Mouse (Mus musculus) left cerebral cortex, adult 11 months (tissue): ENCODE results near the gene Mgam.
"Not testable (repeated sequence)": the region's sequence is repeated elsewhere in the genome, so short reads cannot be mapped to it uniquely, and the experiment has no call there.

Experiments
- DNase-seq: peaks from one replicate; pipeline ENCODE4 v3.0.0; 2022; ENCODE audit warnings: low spot score

Mgam gene

DNA sequence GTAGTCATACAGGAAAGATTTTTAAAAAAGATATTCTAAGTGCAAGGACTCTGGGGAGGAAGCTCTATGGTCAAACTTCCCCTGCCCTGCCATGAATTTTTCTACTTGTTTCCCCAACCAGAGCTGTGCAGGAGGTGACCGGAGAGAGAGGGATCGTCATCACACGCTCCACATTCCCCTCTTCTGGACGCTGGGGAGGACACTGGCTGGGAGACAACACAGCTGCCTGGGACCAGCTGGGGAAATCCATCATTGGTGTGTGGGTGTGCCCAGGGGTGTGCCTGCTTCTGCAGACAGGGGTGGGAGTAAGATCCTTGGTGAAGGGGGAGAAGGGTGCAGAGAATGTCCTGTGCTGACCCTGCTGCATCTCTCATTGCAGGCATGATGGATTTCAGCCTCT lies 99.9 kb downstream of the Mgam start:
- not testable (repeated sequence) for DNase-seq

DNA sequence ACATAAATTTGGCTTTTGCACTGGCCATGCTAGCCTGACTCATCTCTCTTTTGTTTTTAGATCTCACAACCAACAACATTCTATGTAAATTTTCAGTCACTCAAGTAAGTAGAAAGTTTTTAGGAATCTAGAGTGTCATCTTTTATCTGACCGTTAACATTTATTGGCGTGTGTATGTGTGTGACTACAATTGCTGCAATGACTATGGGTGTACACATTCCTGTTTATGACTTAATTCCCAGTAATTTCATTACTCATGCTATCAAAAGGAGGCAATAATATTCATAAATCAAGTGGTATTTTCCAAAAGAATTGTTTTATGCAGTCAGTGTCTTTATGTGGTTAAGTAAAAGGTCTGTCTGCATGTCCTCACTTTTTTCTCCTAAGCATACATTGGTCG lies 110.9 kb downstream of the Mgam start:
- no peak for DNase-seq

DNA sequence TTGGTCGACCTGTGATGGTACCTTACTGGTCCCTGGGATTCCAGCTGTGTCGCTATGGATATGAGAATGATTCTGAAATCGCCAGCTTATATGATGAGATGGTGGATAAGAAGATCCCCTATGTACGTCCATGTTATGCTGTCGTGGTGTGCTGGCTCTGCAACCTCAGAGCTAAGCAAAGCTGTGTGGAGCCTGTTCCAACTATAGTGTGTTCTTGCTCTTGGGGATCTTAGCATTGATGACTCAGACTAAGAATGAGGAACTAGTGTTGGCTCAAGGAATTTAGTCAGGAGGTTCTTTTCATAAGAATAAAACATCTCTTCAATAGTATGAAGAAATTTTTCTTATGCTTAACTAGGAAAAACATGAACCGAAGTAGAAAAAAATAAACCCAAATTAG lies 120.4 kb downstream of the Mgam start:
- DNase-seq, result not testable (repeated sequence)

DNA sequence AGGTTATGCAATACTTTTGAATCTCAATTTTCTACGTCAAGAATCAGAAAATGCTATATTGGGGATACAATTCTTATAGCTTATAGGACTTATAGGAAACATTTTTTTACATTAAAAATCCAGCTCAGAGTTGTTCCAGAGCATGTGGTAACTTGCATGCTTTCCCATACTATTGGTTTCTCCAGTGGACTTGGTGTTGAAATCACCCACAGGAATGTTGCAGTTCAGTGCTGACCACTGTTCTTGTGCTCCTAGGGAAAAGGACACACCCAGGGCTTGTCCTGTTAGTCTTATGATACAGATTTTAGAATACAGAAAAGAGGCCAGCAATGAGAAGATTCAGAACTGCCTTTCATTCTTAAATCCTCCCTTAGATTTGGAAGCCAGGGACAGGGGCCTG lies 127.3 kb downstream of the Mgam start:
- DNase-seq, result no peak

DNA sequence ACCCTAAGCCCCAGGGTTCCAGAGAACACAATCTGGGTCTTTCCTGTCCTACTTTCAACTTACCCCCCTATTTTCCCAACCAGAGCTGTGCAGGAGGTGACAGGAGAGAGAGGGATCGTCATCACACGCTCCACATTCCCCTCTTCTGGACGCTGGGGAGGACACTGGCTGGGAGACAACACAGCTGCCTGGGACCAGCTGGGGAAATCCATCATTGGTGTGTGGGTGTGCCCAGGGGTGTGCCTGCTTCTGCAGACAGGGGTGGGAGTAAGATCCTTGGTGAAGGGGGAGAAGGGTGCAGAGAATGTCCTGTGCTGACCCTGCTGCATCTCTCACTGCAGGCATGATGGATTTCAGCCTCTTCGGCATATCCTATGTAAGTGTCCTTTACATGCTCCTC lies 128.7 kb downstream of the Mgam start:
- not testable (repeated sequence) for DNase-seq

DNA sequence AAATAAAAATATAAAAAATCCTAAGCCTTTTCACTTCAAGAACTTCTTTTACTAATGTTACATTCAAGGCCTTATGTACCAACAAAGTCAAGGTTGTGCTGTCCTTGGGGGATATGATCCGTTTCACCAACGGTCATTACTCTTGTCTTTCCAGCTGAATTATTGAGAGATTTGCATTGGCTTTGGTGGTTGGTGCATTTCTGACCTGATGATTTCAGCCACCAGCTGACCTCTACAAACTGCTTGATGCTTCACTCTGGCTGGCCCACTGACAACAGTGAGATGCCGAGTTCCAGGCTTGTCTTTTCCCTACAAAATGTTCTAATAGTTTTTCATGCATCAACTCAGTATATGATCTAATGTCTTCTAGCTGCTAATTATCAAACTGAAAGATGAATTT lies 146.0 kb downstream of the Mgam start:
- no peak for DNase-seq

DNA sequence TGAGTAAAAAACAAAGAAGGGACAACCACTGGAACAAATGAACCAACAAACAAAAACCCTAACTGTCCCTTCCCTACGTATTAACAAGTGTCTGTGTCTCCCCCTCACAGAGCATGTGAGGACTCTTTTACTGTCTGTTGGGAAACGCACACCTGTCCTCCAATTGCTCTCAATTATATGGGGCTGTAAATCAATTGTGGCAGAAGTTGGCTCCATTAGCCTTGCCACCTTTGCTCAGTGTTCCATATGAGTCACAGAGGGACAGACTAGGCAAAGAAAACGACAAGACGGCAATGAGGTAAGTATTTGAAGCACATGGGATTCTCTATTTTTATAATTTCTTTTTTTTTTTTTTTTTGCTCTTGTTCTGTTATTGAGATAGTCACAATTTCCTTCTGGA lies 149.8 kb downstream of the Mgam start:
- DNase-seq, result no peak

DNA sequence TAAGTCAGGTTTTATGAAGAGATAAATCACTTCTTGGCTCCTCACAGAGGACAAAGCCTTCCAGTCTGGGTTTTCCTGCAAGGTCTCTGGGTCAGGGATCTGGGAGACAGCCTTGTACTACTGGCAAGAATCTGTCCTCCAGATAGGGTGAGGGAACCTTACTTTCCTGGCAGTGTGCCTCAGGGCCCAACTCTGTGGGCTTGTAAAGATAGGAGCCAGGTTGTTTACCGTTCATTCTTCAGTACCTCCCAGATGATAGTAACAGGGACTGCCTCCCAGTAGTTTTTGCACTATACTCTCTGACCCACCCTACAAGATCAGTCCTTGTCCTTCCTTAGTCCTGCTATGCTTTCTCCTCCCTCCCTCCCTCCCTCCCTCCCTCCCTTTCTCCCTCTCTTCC lies 155.0 kb downstream of the Mgam start:
- no peak for DNase-seq

DNA sequence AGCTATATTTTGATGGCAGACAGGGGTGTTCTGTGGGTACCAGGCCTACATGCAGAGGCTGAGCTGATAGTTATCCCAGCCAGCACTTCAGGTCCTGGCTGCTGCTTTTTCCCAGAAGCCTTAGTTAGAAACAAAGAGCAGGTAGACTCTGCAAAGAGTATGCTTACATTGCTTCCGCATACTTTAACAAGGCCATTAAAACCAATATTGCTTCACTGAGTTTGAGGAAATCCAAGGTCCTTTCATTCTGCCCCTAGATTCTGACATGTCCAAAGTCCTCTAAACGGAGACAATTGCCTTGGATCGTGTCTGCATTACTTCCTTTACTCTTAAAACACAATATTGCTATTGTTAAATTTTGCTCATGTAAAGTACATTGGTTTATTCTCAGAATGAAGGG lies 155.7 kb downstream of the Mgam start:
- no peak for DNase-seq

DNA sequence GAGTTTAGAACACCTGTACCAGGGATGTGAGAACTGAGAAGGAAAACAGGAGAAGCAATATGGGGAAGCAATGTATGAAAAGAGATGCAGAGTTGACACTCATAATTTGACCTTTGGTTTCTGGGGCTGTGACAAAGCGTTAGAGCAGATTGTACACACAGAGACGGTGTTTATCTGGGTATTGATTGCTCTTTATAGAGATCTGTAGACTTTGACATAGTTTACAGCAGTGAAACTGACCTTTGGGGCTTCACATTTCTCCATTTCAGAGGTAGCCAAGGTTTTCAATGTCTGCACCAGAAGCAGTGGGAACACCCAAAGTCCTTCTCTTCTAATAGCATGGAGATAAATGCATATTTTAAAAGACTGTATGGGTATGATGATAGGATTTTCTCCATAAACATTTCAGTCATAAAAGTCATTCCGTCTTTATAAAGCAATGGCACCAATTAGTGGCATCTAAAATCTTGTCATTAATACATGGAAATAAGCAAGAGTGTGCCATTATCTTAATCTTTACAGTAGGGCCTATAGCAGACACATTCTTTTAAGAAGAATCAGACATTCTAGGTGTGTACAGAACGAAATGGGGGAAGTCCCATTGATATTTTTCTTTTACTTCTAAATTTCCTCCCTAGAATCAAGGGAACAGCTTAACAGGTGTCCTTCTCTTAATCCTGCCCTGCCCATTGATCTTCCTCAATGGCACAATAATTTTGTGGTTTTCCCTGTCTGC lies 166.6 kb downstream of the Mgam start:
- no peak for DNase-seq

DNA sequence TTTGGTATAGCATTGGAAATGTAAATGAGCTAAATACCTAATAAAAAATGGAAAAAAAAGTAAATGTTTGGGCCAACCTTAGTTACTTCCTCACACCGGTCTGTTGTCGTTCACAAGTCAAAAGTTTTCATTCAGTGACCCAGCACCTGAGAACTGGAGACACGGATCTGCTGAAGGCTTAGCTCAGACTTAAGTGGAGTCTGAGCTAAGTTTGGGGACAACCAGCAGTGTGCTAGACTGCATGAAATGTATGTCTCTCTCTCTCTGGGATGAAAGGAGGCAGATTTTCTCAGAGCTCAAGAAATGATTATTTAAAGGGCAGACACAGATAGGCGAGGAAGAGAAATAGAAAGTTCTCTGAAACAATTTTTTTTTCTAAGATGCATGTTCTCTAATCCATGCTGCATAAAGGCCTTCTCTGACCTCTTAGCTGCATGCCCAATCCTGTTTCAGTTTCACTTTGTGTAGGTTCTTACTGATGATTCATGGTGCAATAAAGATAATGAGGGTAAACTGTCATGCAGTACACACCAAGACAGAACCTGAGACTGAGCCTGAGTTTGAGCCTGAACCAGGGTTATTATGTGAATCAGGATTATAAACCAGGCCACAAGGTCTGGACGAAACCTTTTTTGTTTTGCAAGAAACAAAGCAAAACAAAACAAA lies 189.7 kb downstream of the Mgam start:
- no peak for DNase-seq
